Mouse (Mus musculus) heart, embryonic 16.5 days (tissue): ENCODE measurements at regions not wholly inside any gene's neighbourhood (a gene's known extent, or its start where the extent isn't known, plus 50 kb on each side); places are given as distances from the start of the nearest gene placed in this dataset.

ENCODE experiments used
- ATAC-seq: fragments of 200-750 bp; cut with Nextera tagmentation; replicated peaks from 2 replicates; pipeline ENCODE4 v1.8.0; 2017; ENCODE audit warnings: moderate number of reproducible peaks; ENCODE audit not compliant: insufficient read depth, low FRiP score; ENCODE audit errors: extremely low read depth
- H3K27ac ChIP-seq: fragments of 300-500 bp; sonication (generic); 2 replicates; pipeline ENCODE4 v1.5.1; 2014; ENCODE audit warnings: mild to moderate bottlenecking, low read length, control low read depth, moderate library complexity
- H3K27me3 ChIP-seq: fragments of 300-500 bp; sonication (generic); 2 replicates; pipeline ENCODE4 v1.6.1; 2014; ENCODE audit warnings: low read length, mixed read lengths; ENCODE audit not compliant: control insufficient read depth, insufficient read depth
- H3K36me3 ChIP-seq: fragments of 300-500 bp; sonication (generic); 2 replicates; pipeline ENCODE4 v1.6.1; 2014; ENCODE audit not compliant: control insufficient read depth, insufficient read depth
- H3K4me1 ChIP-seq: fragments of 300-500 bp; sonication (generic); 2 replicates; pipeline ENCODE4 v1.6.1; 2014; ENCODE audit warnings: low read length, mixed read lengths; ENCODE audit not compliant: control insufficient read depth, insufficient read depth
- H3K4me2 ChIP-seq: fragments of 300-500 bp; sonication (generic); 2 replicates; pipeline ENCODE4 v1.6.1; 2014; ENCODE audit warnings: low read depth, mild to moderate bottlenecking, control low read depth, low read length
- H3K4me3 ChIP-seq: fragments of 300-500 bp; sonication (generic); 2 replicates; pipeline ENCODE4 v1.5.1; 2014; ENCODE audit warnings: mild to moderate bottlenecking, control low read depth, low read length
- H3K9ac ChIP-seq: fragments of 300-500 bp; sonication (generic); 2 replicates; pipeline ENCODE4 v1.6.1; 2014; ENCODE audit warnings: low read length, control low read depth
- H3K9me3 ChIP-seq: fragments of 300-500 bp; sonication (generic); replicated peaks from 2 replicates; pipeline ENCODE4 v1.6.1; 2016; ENCODE audit warnings: low read length; ENCODE audit not compliant: control insufficient read depth
- WGBS: fragments of 180-500 bp; shearing (Covaris S2); extraction: QIAGEN DNeasy Blood & Tissue Kit; methylation state at CpG from one replicate; pipeline ENCODE4 v1.1.7; 2014; 5-methylcytosine and 5-hydroxymethylcytosine counted together

DNA sequence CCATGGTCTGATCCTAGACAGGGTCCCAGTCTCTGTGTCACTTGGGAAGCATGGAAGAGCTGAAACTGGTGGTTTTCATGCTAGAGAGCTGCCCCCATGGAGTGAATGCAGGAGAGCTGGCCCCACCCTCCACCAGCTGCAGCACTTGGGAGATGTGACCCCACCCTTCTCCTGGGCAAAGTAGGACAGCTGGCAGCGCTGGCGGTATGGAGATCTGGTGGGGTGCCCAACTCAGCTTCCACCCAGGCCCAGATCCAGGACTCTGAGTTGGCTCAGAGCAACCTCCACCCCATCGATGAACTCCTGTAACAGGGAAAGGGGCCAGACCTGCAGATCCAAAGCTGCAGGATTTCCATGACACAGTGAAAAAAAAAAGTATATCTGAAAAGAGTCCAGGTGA, 115.3 kb upstream of the Flrt2 start:
- Histone ChIP-seq H3K9ac (no peak overlapping the region), H3K9me3 (no peaks in the 10 kb centered on the region), H3K4me3 (no peak overlapping the region), H3K4me2 (no peak overlapping the region), H3K36me3 (no peaks in the 10 kb centered on the region), H3K27me3 (no peaks in the 10 kb centered on the region), H3K4me1 (no peaks in the 10 kb centered on the region), H3K27ac (no peak overlapping the region)
- 77% methylated on average over 3 of the region's 3 CpGs for WGBS
- ATAC-seq: no peak

DNA sequence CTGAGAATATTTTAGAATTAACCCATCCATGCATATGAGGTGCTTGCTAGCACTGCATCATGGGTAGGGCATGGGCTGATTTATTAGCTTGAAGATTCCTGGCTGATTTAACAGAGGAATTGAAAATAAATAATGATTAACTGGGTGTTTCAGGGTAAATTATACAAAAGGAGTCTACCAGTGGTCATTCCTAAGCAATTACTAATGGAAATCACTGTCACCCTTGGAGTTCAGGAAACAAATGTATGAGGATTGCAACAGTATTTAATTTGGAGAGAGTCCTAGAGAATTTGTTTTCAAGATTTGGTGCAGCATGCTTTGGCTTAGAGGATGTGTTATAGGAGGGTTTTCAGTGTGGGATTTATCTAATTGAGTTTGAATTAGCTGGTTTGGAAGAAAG, 103.0 kb upstream of the Flrt2 start:
- Histone ChIP-seq H3K27ac (no peak overlapping the region), H3K27me3 (no peaks in the 10 kb centered on the region), H3K9me3 (no peaks in the 10 kb centered on the region), H3K4me2 (no peak overlapping the region), H3K36me3 (no peaks in the 10 kb centered on the region), H3K9ac (no peak overlapping the region), H3K4me1 (no peaks in the 10 kb centered on the region), H3K4me3 (no peak overlapping the region)
- no peak for ATAC-seq

DNA sequence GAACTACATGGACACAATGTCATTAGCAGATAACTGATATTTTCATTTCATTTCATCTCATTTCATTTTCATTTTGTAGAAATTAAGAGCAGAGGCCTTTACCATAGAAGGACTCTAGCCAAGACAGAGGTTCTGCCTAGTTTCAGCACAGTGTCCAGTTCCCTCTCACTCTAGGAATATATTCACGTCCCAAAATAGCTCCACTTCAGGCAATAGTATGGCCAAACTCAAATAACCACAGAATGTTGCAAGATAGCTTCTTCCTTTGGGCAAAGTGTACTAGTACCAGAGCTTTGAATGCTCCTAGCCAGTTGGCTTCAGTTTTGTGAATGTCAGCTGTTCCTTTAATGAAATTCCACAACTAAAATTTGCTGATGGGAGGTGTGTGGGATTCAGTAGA, 72.7 kb upstream of the Flrt2 start:
- no peak overlapping the region for H3K9ac ChIP-seq
- no peaks in the 10 kb centered on the region for H3K36me3 ChIP-seq
- H3K4me2 ChIP-seq: no peak overlapping the region
- H3K4me3 ChIP-seq: no peak overlapping the region
- 37% methylated on average over 1 of the region's 1 CpGs for WGBS
- H3K27me3 ChIP-seq: no peaks in the 10 kb centered on the region
- no peak for ATAC-seq
- H3K9me3 ChIP-seq: no peaks in the 10 kb centered on the region
- H3K4me1 ChIP-seq: no peaks in the 10 kb centered on the region
- no peak overlapping the region for H3K27ac ChIP-seq

DNA sequence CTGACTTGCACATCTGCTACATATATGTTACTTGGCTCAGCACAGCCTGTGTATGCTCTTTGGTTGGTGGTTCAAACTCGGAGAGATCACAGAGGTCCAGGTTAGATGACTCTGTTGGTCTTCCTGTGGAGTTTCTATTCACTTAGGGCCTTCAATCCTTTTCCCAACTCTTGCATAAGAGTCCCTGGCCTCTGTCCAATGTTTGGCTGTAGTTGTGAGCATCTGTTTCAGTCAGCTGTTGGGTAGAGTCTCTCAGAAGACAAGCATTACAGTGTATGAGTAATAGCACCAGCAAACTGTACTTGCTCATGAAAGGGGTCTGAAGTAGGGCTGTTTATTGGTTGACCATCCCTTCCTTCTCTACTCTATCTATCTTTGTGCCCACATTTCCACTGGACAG, 61.0 kb upstream of the Flrt2 start:
- no peaks in the 10 kb centered on the region for H3K27me3 ChIP-seq
- no peaks in the 10 kb centered on the region for H3K9me3 ChIP-seq
- H3K4me3 ChIP-seq: no peak overlapping the region
- no peak overlapping the region for H3K9ac ChIP-seq
- 83% methylated on average over 1 of the region's 1 CpGs for WGBS
- no peaks in the 10 kb centered on the region for H3K36me3 ChIP-seq
- H3K27ac ChIP-seq: no peak overlapping the region
- H3K4me2 ChIP-seq: no peak overlapping the region
- H3K4me1 ChIP-seq: no peaks in the 10 kb centered on the region
- no peak for ATAC-seq

DNA sequence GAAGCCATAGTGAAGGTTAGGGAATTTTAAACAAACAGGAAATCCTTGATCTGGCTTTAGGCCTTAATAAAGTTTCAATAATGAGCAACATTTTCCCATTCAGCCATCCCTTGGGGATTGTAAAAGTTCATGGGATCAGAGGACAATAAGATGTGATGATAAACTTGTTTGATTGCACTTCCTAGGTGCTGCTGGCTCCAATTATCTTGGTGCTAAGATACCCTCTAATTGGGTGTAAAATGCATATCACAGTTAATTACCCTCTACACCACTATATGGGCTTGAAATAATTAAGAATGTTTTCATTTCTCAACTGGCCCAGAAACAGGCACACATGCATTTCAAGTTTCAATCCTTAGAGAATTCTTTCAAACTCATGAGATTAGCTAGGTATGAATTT, 55.4 kb upstream of the Flrt2 start:
- Histone ChIP-seq H3K9ac (no peak overlapping the region), H3K27me3 (no peaks in the 10 kb centered on the region), H3K27ac (no peak overlapping the region), H3K36me3 (no peaks in the 10 kb centered on the region), H3K9me3 (no peaks in the 10 kb centered on the region), H3K4me1 (no peaks in the 10 kb centered on the region), H3K4me3 (no peak overlapping the region), H3K4me2 (no peak overlapping the region)
- ATAC-seq: no peak

DNA sequence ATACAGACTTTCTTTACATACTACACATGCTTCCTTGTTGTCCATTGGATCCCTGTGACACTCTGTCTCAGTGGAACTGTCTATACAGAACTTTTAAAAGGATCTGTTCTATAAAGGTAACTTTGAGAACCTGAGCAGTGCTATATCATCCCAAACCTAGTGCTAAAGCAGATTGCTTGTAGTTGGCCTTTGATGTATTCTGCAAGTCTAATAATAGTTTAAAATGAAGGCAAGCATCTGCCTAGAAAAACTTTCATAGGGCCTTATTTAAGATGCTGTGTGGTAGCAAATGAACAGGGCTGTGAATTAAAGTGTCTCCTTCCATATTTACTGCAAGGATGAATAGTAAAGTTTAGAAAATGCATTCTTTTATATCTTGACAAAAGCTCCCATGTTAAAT, 52.1 kb upstream of the Flrt2 start:
- no peaks in the 10 kb centered on the region for H3K36me3 ChIP-seq
- no peaks in the 10 kb centered on the region for H3K9me3 ChIP-seq
- no peak overlapping the region for H3K27ac ChIP-seq
- H3K4me3 ChIP-seq: no peak overlapping the region
- no peak overlapping the region for H3K9ac ChIP-seq
- no peak overlapping the region for H3K4me2 ChIP-seq
- no peak for ATAC-seq
- H3K27me3 ChIP-seq: no peaks in the 10 kb centered on the region
- H3K4me1 ChIP-seq: no peaks in the 10 kb centered on the region

DNA sequence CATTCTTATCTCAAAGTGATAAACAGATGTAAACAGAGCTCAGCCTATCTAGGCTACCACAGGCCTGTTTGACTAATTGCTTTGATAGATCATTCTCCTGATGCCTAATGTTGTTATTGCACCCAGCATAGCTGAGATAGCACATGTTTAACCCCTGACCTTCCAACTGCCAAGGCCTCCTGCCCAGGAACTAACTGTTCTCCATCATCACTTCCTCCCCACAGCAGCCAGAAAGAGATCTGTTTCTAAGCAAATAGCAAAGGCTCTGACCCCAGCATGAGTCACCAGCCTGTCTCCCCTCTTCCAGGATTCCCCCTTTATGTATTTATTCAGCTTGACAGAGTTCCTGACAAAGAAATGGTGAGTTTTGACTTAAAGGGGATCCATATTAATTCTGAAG, 50.4 kb upstream of the Flrt2 start:
- Histone ChIP-seq H3K4me2 (no peak overlapping the region), H3K9me3 (no peaks in the 10 kb centered on the region), H3K4me1 (no peaks in the 10 kb centered on the region), H3K4me3 (no peak overlapping the region), H3K36me3 (no peaks in the 10 kb centered on the region), H3K9ac (no peak overlapping the region), H3K27me3 (no peaks in the 10 kb centered on the region), H3K27ac (no peak overlapping the region)
- no peak; the same call in 1 of the 2 replicates for ATAC-seq
